Comparison of ENCODE assay signal across 7 mouse cellular contexts in genomic region chr7:89998006-89998623, GRCm38 (mm10). TPM values are rescaled to one million over a fixed set of nuclear protein-coding genes. Genes with fewer than 3 reads are reported as not detected.
A peak's percentile ranks its signal among the peaks of the same experiment; 100 is the strongest.
DNase-seq lines count a peak whose midpoint lies in the region; ATAC-seq and TF ChIP-seq lines count a peak whose summit lies in the region.

No protein-coding gene starts in this region.

- H3K9ac ChIP-seq in heart, embryonic 14.5 days (ENCODE audit: low read length), result no peak overlapping the region
- H3K9ac ChIP-seq in kidney, postnatal 0 days (ENCODE audit: low read depth, low read length), result no peak overlapping the region
- 0 out of 2 replicates have a peak overlapping the region, but pooled peaks have one; percentile 4 for H3K9ac ChIP-seq in lung, embryonic 16.5 days (ENCODE audit: low read length)

- no peaks in the 10 kb centered on the region for H3K9me3 ChIP-seq in heart, embryonic 14.5 days (ENCODE audit: control insufficient read depth, low read length)
- H3K9me3 ChIP-seq in kidney, postnatal 0 days (replicated peaks; ENCODE audit: low read length), result no peaks in the 10 kb centered on the region
- H3K9me3 ChIP-seq in lung, embryonic 16.5 days (ENCODE audit: control insufficient read depth, low read length), result no peaks in the 10 kb centered on the region

- peak; percentile 96 for ATAC-seq in common myeloid progenitor, adult 5-6 weeks (replicated peaks; ENCODE audit: low read depth, poor library complexity, severe bottlenecking)
- ATAC-seq in heart, embryonic 14.5 days (ENCODE audit: insufficient number of reproducible peaks, insufficient read depth, low FRiP score, low read depth), result no peak
- ATAC-seq in kidney, postnatal 0 days (replicated peaks; ENCODE audit: low FRiP score, low read depth), result no peak
- peak; percentile 71; the same call in 1 of the 2 replicates for ATAC-seq in lung, embryonic 16.5 days (ENCODE audit: low read depth)

- H3K4me2 ChIP-seq in heart, embryonic 14.5 days (ENCODE audit: low read length), result peak overlapping the region; percentile 22; the same call in 1 of the 2 replicates
- peak overlapping the region; percentile 17; the same call in 1 of the 2 replicates for H3K4me2 ChIP-seq in kidney, postnatal 0 days (ENCODE audit: low read length)
- peak overlapping the region; percentile 24; the same call in 1 of the 2 replicates for H3K4me2 ChIP-seq in lung, embryonic 16.5 days (ENCODE audit: low read depth, low read length)

- no peaks in the 10 kb centered on the region; a peak in 1 of 4 replicates for H3K4me1 ChIP-seq in heart, embryonic 14.5 days (ENCODE audit: control insufficient read depth in 2 of 2, insufficient read depth in 2 of 2, low read length in 2 of 2)
- H3K4me1 ChIP-seq in kidney, postnatal 0 days (replicated peaks; ENCODE audit: insufficient read depth, low read length), result no peaks in the 10 kb centered on the region
- H3K4me1 ChIP-seq in lung, embryonic 16.5 days (replicated peaks; ENCODE audit: control insufficient read depth, insufficient read depth, low read length), result no peaks in the 10 kb centered on the region

- TF ChIP-seq CTCF in kidney, postnatal 0 days (IDR thresholded peaks at IDR 0.05; ENCODE audit: low read depth), result peak; percentile 93

- no peaks in the 10 kb centered on the region for H3K27me3 ChIP-seq in heart, embryonic 14.5 days (ENCODE audit: control insufficient read depth, insufficient read depth, low read length)
- H3K27me3 ChIP-seq in kidney, postnatal 0 days (ENCODE audit: insufficient read depth, low read length), result no peaks in the 10 kb centered on the region
- H3K27me3 ChIP-seq in lung, embryonic 16.5 days (ENCODE audit: control insufficient read depth, insufficient read depth, low read depth, low read length), result no peaks in the 10 kb centered on the region

- no peak overlapping the region for H3K27ac ChIP-seq in heart, embryonic 14.5 days (replicated peaks in 1 of 2; ENCODE audit: control insufficient read depth in 1 of 2, insufficient read depth in 1 of 2, low read depth in 2 of 2, low read length in 2 of 2)
- no peak overlapping the region for H3K27ac ChIP-seq in kidney, postnatal 0 days
- H3K27ac ChIP-seq in lung, embryonic 16.5 days (ENCODE audit: low read length), result no peak overlapping the region

- no peaks in the 10 kb centered on the region for H3K36me3 ChIP-seq in heart, embryonic 14.5 days (ENCODE audit: control insufficient read depth, insufficient read depth, low read length)
- no peaks in the 10 kb centered on the region for H3K36me3 ChIP-seq in kidney, postnatal 0 days (ENCODE audit: insufficient read depth, low read length)
- H3K36me3 ChIP-seq in lung, embryonic 16.5 days (ENCODE audit: control insufficient read depth, insufficient read depth, low read length), result no peaks in the 10 kb centered on the region

- 19% methylated on average over 10 of the region's 10 CpGs for WGBS in heart, embryonic 14.5 days
- 16% methylated on average over 10 of the region's 10 CpGs for WGBS in kidney, postnatal 0 days
- WGBS in lung, embryonic 16.5 days, result 21% methylated on average over 10 of the region's 10 CpGs

- no peak overlapping the region for H3K4me3 ChIP-seq in heart, embryonic 14.5 days (ENCODE audit: control insufficient read depth in 1 of 2, insufficient read depth in 1 of 2, low read depth in 1 of 2, low read length in 2 of 2)
- H3K4me3 ChIP-seq in kidney, postnatal 0 days (replicated peaks; ENCODE audit: low read depth, low read length), result no peak overlapping the region
- no peak overlapping the region for H3K4me3 ChIP-seq in lung, embryonic 16.5 days (ENCODE audit: low read length)

- peak; percentile 27 to 46 for DNase-seq in CD8-positive naive resting alpha-beta T cell, adult 2 months (ENCODE audit: low read depth in 2 of 2, low spot score in 2 of 2)
- DNase-seq in NIH3T3 (ENCODE audit: low read depth), result peak; percentile 91
- DNase-seq in kidney, postnatal 0 days (ENCODE audit: low spot score), result peak; percentile 93
- DNase-seq in retina, postnatal 1 day, result peak; percentile 86

RNA-seq across cellular contexts. Expression of gene Eed, which starts 17.3 kb away (rescaled TPM):
- 119 and 225 TPM in 2 replicates for total RNA-seq in common myeloid progenitor, adult 5-6 weeks (2017)
- polyA plus RNA-seq in heart, embryonic 14.5 days (2014; fragmentation: Nextera tagmentation; extraction: Ambion mirVana), result 47.3 and 47.5 TPM in 2 replicates
- 51.0 and 54.3 TPM in 2 replicates for polyA plus RNA-seq in kidney, postnatal 0 days (2015; fragmentation: Nextera tagmentation; extraction: Ambion mirVana)
- 65.7 and 67.2 TPM in 2 replicates for polyA plus RNA-seq in lung, embryonic 16.5 days (2015; fragmentation: Nextera tagmentation; extraction: Ambion mirVana)

RNA-seq across cellular contexts. Expression of gene Hikeshi, which starts 57.1 kb away (rescaled TPM):
- total RNA-seq in common myeloid progenitor, adult 5-6 weeks (2017), result 96.7 and 113 TPM in 2 replicates
- polyA plus RNA-seq in heart, embryonic 14.5 days (2014; fragmentation: Nextera tagmentation; extraction: Ambion mirVana), result 111 and 118 TPM in 2 replicates
- polyA plus RNA-seq in kidney, postnatal 0 days (2015; fragmentation: Nextera tagmentation; extraction: Ambion mirVana), result 138 and 145 TPM in 2 replicates
- 128 and 132 TPM in 2 replicates for polyA plus RNA-seq in lung, embryonic 16.5 days (2015; fragmentation: Nextera tagmentation; extraction: Ambion mirVana)

Comparison
In these comparisons a context has a peak if more than half of its experiments do, and no peak if none do; other contexts are left out.
1. DNase-seq: peak in every context shown above with its lines; median percentile 93 in kidney, postnatal 0 days; 91 in NIH3T3; 86 in retina, postnatal 1 day; 36 in CD8-positive naive resting alpha-beta T cell, adult 2 months.
2. ATAC-seq: peak in common myeloid progenitor, adult 5-6 weeks (single experiment) and lung, embryonic 16.5 days (single experiment); none in heart, embryonic 14.5 days (single experiment) and kidney, postnatal 0 days (single experiment).
3. Peak in every context shown above with its lines, with median percentiles within 50 percentile points of each other: H3K4me2 ChIP-seq.